Mouse (Mus musculus): ENCODE data around the gene Acr.

DNA sequence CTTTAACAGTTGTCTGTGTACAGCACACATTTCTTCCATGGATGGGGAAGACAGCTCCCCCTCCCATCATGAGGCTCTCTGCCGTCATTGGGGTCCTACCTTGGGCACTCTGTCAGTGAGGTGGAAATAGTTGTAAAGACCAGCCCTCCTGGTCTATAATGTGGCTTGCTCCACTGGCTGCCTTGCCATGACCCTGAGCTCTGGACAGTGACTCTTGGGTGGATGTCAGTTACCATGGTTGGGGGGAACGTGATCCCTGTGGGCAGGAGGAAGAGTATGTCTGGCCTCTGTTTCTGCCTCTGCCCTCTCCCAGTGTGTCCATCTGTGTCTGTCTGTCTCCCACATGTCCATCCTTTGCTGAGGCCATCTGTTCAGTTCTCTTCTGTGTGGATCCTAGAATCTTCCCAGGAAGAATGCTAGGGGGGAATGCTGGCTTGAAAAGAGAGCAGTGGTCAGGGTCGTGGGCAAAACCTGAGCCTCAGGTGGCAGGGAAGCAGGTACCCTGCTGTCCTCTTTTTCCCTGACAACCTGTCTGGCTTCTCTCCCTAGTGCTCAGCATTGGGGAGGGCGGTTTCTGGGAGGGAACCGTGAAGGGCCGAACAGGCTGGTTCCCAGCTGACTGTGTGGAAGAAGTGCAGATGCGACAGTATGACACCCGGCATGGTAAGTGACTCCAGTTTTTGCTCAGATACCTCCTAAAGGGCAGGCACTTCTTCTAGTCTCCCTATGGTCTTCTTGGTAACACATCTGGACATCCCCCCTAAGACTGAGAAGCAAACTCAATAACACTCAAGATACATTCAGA lies 43.3 kb upstream of the Acr start:
- TF ChIP-seq CTCF (IDR thresholded peaks at IDR 0.05): no peak
- no peak for TF ChIP-seq EP300 (IDR thresholded peaks at IDR 0.05)

Data from lung, postnatal 0 days (tissue).